Mouse (Mus musculus) urinary bladder, postnatal 0 days (tissue): ENCODE measurements around the gene Gm13693. TPM values are rescaled to one million over a fixed set of nuclear protein-coding genes. Genes with fewer than 3 reads are reported as not detected.

ENCODE experiments used
- polyA plus RNA-seq: library from polyadenylated mRNA; unstranded; fragments of >200 nt; fragmentation: Nextera tagmentation; extraction: Ambion mirVana; gene quantifications from 2 replicates; pipeline ENCODE4 v1.2.1, GENCODE M21; 2015

Gm13693 gene
- not detected in 2 replicates for polyA plus RNA-seq

DNA sequence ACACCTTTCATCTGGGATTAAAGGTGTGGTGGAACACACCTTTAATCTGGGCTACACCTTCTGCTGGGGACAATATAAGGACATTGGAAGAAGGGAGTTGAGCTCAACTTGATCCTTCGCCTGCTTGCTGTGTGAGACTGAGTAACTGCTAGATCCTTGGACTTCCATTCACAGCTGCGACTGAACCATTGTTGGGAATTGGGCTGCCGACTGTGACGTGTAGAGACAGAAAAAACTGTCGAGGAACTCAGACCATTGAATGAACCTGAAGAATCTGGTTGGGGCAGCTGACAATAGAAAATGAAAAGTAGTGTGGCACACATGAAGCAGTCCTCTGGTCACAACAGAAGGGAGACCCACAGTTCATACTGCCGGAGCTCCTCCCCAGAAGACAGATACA is at the start of gene Gm13693:
Gm13693 (plus strand) TSS at position 301 of the 400 bp plus-strand sequence.

DNA sequence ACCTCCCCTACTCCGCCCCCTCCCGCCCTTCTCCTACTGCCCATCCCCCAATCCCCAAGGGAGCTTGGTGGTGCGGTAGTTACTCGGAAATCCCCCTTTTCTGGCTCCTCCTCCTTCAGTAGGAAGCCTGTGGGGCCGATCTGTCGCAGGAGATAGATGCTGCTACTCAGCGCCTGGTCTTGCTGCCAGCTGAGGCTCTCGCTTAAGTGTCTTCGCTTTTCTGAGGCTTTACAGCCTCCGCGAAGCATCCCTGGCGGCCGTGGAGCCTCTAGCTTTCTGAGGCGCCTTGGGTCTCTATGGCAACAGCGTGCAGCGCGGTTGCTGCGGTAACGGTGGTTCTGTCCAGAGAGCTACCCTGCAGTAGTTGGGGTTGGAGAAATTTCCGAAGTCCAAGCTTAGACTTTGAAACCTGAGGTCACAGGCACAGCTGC is 20.4 kb upstream of the Gm13693 start, which contains the start of gene Zswim2:
Zswim2 (minus strand) TSS at position 298 of the 431 bp plus-strand sequence.

DNA sequence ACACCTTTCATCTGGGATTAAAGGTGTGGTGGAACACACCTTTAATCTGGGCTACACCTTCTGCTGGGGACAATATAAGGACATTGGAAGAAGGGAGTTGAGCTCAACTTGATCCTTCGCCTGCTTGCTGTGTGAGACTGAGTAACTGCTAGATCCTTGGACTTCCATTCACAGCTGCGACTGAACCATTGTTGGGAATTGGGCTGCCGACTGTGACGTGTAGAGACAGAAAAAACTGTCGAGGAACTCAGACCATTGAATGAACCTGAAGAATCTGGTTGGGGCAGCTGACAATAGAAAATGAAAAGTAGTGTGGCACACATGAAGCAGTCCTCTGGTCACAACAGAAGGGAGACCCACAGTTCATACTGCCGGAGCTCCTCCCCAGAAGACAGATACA is 5.9 kb upstream of the Gm13693 start, which contains the start of gene Gm13698:
Gm13698 (plus strand) TSS at position 301 of the 400 bp plus-strand sequence.

DNA sequence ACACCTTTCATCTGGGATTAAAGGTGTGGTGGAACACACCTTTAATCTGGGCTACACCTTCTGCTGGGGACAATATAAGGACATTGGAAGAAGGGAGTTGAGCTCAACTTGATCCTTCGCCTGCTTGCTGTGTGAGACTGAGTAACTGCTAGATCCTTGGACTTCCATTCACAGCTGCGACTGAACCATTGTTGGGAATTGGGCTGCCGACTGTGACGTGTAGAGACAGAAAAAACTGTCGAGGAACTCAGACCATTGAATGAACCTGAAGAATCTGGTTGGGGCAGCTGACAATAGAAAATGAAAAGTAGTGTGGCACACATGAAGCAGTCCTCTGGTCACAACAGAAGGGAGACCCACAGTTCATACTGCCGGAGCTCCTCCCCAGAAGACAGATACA is 5.7 kb downstream of the Gm13693 start, which contains the start of gene Gm13695:
Gm13695 (plus strand) TSS at position 301 of the 400 bp plus-strand sequence.

DNA sequence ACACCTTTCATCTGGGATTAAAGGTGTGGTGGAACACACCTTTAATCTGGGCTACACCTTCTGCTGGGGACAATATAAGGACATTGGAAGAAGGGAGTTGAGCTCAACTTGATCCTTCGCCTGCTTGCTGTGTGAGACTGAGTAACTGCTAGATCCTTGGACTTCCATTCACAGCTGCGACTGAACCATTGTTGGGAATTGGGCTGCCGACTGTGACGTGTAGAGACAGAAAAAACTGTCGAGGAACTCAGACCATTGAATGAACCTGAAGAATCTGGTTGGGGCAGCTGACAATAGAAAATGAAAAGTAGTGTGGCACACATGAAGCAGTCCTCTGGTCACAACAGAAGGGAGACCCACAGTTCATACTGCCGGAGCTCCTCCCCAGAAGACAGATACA is 11.5 kb downstream of the Gm13693 start, which contains the start of gene Gm13696:
Gm13696 (plus strand) TSS at position 301 of the 400 bp plus-strand sequence.

DNA sequence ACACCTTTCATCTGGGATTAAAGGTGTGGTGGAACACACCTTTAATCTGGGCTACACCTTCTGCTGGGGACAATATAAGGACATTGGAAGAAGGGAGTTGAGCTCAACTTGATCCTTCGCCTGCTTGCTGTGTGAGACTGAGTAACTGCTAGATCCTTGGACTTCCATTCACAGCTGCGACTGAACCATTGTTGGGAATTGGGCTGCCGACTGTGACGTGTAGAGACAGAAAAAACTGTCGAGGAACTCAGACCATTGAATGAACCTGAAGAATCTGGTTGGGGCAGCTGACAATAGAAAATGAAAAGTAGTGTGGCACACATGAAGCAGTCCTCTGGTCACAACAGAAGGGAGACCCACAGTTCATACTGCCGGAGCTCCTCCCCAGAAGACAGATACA is 17.3 kb downstream of the Gm13693 start, which contains the start of gene Gm13694:
Gm13694 (plus strand) TSS at position 301 of the 400 bp plus-strand sequence.

DNA sequence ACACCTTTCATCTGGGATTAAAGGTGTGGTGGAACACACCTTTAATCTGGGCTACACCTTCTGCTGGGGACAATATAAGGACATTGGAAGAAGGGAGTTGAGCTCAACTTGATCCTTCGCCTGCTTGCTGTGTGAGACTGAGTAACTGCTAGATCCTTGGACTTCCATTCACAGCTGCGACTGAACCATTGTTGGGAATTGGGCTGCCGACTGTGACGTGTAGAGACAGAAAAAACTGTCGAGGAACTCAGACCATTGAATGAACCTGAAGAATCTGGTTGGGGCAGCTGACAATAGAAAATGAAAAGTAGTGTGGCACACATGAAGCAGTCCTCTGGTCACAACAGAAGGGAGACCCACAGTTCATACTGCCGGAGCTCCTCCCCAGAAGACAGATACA is 23.1 kb downstream of the Gm13693 start, which contains the start of gene Gm13697:
Gm13697 (plus strand) TSS at position 301 of the 400 bp plus-strand sequence.

DNA sequence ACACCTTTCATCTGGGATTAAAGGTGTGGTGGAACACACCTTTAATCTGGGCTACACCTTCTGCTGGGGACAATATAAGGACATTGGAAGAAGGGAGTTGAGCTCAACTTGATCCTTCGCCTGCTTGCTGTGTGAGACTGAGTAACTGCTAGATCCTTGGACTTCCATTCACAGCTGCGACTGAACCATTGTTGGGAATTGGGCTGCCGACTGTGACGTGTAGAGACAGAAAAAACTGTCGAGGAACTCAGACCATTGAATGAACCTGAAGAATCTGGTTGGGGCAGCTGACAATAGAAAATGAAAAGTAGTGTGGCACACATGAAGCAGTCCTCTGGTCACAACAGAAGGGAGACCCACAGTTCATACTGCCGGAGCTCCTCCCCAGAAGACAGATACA is 28.9 kb downstream of the Gm13693 start, which contains the start of gene Gm13691:
Gm13691 (plus strand) TSS at position 301 of the 400 bp plus-strand sequence.

Other genes starting within 250 kb of the Gm13693 start
- gene Itgav, start 237.1 kb upstream of the Gm13693 start, polyA plus RNA-seq, result 85.5 and 107 TPM in 2 replicates
- gene Fam171b, start 148.9 kb upstream of the Gm13693 start, polyA plus RNA-seq, result 1.9 and 2.7 TPM in 2 replicates
- gene Zswim2, start 20.3 kb upstream of the Gm13693 start, polyA plus RNA-seq, result not detected in 2 replicates
- not detected in 2 replicates for gene Gm13698, start 5.8 kb upstream of the Gm13693 start, polyA plus RNA-seq
- gene Gm13695, start 5.8 kb downstream of the Gm13693 start, polyA plus RNA-seq, result not detected in 2 replicates
- gene Gm13696, start 11.6 kb downstream of the Gm13693 start, polyA plus RNA-seq, result not detected in 2 replicates
- gene Gm13694, start 17.4 kb downstream of the Gm13693 start, polyA plus RNA-seq, result not detected in 2 replicates
- gene Gm13697, start 23.2 kb downstream of the Gm13693 start, polyA plus RNA-seq, result not detected in 2 replicates
- gene Gm13691, start 29.1 kb downstream of the Gm13693 start, polyA plus RNA-seq, result not detected in 2 replicates